Mouse (Mus musculus) hindbrain, embryonic 14.5 days (tissue): Measurements from ENCODE around the gene Pde4a. TPM values are rescaled to one million over a fixed set of nuclear protein-coding genes. Genes with fewer than 3 reads are reported as not detected.

Experiments
- ATAC-seq: fragments of 200-750 bp; cut with Nextera tagmentation; 2 replicates; pipeline ENCODE4 v1.8.0; 2017; ENCODE audit warnings: moderate number of reproducible peaks, mild to moderate bottlenecking, moderate TSS enrichment, moderate library complexity; ENCODE audit not compliant: low FRiP score
- DNase-seq: peaks from one replicate; pipeline ENCODE4 v3.0.0-alpha.2; 2015; ENCODE audit warnings: low spot score
- H3K27ac ChIP-seq: fragments of 300-500 bp; sonication (generic); 2 replicates; pipeline ENCODE4 v1.5.1; 2014; ENCODE audit warnings: mild to moderate bottlenecking, moderate library complexity
- H3K27me3 ChIP-seq: fragments of 300-500 bp; sonication (generic); 2 replicates; pipeline ENCODE4 v1.6.1; 2014; ENCODE audit warnings: mild to moderate bottlenecking, low read length, mixed read lengths; ENCODE audit not compliant: control insufficient read depth, insufficient read depth
- H3K36me3 ChIP-seq: fragments of 300-500 bp; sonication (generic); replicated peaks from 2 replicates; pipeline ENCODE4 v1.6.1; 2014; ENCODE audit not compliant: control insufficient read depth, insufficient read depth
- H3K4me1 ChIP-seq: fragments of 300-500 bp; sonication (generic); replicated peaks from 2 replicates; pipeline ENCODE4 v1.6.1; 2014; ENCODE audit warnings: antibody characterized with exemption, low read length, mixed read lengths; ENCODE audit not compliant: control insufficient read depth, insufficient read depth
- H3K4me2 ChIP-seq: fragments of 300-500 bp; sonication (generic); replicated peaks from 2 replicates; pipeline ENCODE4 v1.6.1; 2014; ENCODE audit warnings: mild to moderate bottlenecking, moderate library complexity
- H3K4me3 ChIP-seq: fragments of 300-500 bp; sonication (generic); replicated peaks from 2 replicates; pipeline ENCODE4 v1.5.1; 2014; ENCODE audit warnings: mild to moderate bottlenecking, low read length
- H3K9ac ChIP-seq: fragments of 300-500 bp; sonication (generic); 2 replicates; pipeline ENCODE4 v1.6.1; 2014
- H3K9me3 ChIP-seq: fragments of 300-500 bp; sonication (generic); 2 replicates; pipeline ENCODE4 v1.6.1; 2016; ENCODE audit warnings: low read length; ENCODE audit not compliant: control insufficient read depth
- WGBS: fragments of 180-500 bp; shearing (Covaris S2); extraction: QIAGEN DNeasy Blood & Tissue Kit; methylation state at CpG from one replicate; pipeline ENCODE4 v1.1.7; 2014; 5-methylcytosine and 5-hydroxymethylcytosine counted together
- polyA plus RNA-seq: library from polyadenylated mRNA; unstranded; fragments of >200 nt; fragmentation: Nextera tagmentation; extraction: Ambion mirVana; gene quantifications from 2 replicates; pipeline ENCODE4 v1.2.1, GENCODE M21; 2014

Pde4a gene
- polyA plus RNA-seq, 1 experiment from 2014 or later = 28.8 TPM

GRCm38 (mm10) chr9:21204156-21204527 lies 38.6 kb downstream of the Pde4a start:
- Histone ChIP-seq H3K36me3 (peaks cover 40% of the 10 kb centered on the region), H3K4me1 (0 out of 2 replicates have a peak, but pooled peaks cover 3% of the 10 kb centered on the region), H3K9ac (no peak overlapping the region), H3K4me3 (no peak overlapping the region), H3K9me3 (no peaks in the 10 kb centered on the region), H3K27me3 (no peaks in the 10 kb centered on the region), H3K4me2 (peak overlapping the region; percentile 48), H3K27ac (no peak overlapping the region)
- ATAC-seq = no peak
- DNase-seq = no peak
- WGBS = 25% methylated on average over 8 of the region's 8 CpGs

DNA sequence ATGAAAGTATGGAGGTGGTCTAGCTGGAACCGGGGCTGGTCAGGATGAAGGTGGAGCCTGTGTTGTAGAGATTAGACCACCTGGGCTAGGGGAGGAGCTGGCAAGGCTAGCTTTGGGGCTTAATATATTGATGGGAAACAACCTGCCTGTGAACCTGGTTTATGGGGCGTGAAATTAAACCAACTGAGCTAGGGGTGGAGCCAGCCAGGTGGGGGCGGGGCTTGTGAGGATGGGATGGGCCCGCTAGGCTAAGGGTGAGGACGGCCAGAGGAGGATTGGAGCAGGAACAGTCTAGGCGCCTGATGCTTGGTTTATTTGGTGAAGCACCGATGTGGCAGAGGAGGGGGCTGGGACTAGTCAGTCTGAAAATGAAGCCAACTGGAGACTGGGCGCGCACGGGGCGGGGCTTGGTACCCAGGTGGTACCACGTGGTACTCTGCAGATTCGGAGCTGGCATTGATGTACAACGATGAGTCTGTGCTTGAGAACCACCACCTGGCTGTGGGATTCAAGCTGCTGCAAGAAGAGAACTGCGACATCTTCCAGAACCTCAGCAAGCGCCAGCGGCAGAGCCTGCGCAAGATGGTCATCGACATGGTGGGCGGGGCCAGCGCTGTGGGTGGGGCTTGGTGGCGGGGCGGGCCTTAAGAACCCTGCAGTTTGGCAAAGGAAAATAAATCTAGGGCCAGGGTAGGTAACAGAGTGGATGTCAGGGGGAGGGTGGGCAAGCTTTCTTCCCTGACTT lies 39.2 kb downstream of the Pde4a start:
- no peaks in the 10 kb centered on the region for H3K27me3 ChIP-seq
- H3K4me3 ChIP-seq = peak overlapping the region; percentile 18
- H3K36me3 ChIP-seq = peaks cover 40% of the 10 kb centered on the region
- peak overlapping the region; percentile 48 for H3K4me2 ChIP-seq
- DNase-seq (peak; percentile 53), ATAC-seq (peak; percentile 68)
- 0 out of 2 replicates have a peak, but pooled peaks cover 3% of the 10 kb centered on the region for H3K4me1 ChIP-seq
- WGBS = 5% methylated on average over 23 of the region's 23 CpGs
- H3K9ac ChIP-seq = peak overlapping the region; percentile 28; the same call in 1 of the 2 replicates
- no peaks in the 10 kb centered on the region for H3K9me3 ChIP-seq
- no peak overlapping the region for H3K27ac ChIP-seq

DNA sequence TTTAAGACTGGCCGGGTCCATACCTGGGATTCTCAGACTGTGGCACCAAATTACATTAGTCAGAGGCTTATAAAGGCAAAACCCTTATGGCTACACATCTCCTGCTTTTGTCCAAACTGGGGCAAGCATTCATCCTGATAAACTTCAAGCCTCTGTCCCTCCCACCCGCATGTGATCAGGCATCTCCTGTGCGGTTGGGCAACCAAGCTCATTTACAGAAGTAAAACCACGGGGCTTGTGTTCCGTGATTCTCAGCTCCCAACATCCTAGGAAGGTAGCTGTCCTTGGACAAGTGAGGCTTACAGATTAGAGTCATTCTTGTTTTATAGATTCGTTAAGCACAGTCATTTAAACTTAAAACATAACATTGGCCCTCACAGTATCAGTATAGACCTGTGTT lies 41.3 kb downstream of the Pde4a start:
- H3K27ac ChIP-seq = no peak overlapping the region
- H3K36me3 ChIP-seq = peaks cover 44% of the 10 kb centered on the region
- DNase-seq = no peak
- no peak overlapping the region for H3K9ac ChIP-seq
- WGBS = 91% methylated on average over 6 of the region's 6 CpGs
- H3K9me3 ChIP-seq = no peaks in the 10 kb centered on the region
- no peaks in the 10 kb centered on the region for H3K27me3 ChIP-seq
- H3K4me3 ChIP-seq = no peak overlapping the region
- 0 out of 2 replicates have a peak, but pooled peaks cover 3% of the 10 kb centered on the region for H3K4me1 ChIP-seq
- ATAC-seq = no peak
- H3K4me2 ChIP-seq = no peak overlapping the region

GRCm38 (mm10) chr9:21208626-21209025 lies 43.1 kb downstream of the Pde4a start:
- no peaks in the 10 kb centered on the region for H3K9me3 ChIP-seq
- WGBS = 77% methylated on average over 2 of the region's 2 CpGs
- 0 out of 2 replicates have a peak, but pooled peaks cover 3% of the 10 kb centered on the region for H3K4me1 ChIP-seq
- H3K36me3 ChIP-seq = peaks cover 41% of the 10 kb centered on the region
- no peak for DNase-seq
- no peak overlapping the region for H3K27ac ChIP-seq
- no peak overlapping the region for H3K4me2 ChIP-seq
- no peak overlapping the region for H3K4me3 ChIP-seq
- ATAC-seq = no peak
- H3K27me3 ChIP-seq = no peaks in the 10 kb centered on the region
- no peak overlapping the region for H3K9ac ChIP-seq

GRCm38 (mm10) chr9:21210821-21211220 lies 45.3 kb downstream of the Pde4a start:
- no peak overlapping the region for H3K4me2 ChIP-seq
- H3K4me3 ChIP-seq = no peak overlapping the region
- H3K36me3 ChIP-seq = peaks cover 36% of the 10 kb centered on the region
- ATAC-seq (no peak), DNase-seq (no peak)
- no peaks in the 10 kb centered on the region for H3K27me3 ChIP-seq
- no peak overlapping the region for H3K9ac ChIP-seq
- 76% methylated on average over 6 of the region's 6 CpGs for WGBS
- no peaks in the 10 kb centered on the region for H3K4me1 ChIP-seq
- H3K27ac ChIP-seq = no peak overlapping the region
- no peaks in the 10 kb centered on the region for H3K9me3 ChIP-seq

GRCm38 (mm10) chr9:21211624-21212023 lies 46.1 kb downstream of the Pde4a start:
- no peak for ATAC-seq
- 87% methylated on average over 7 of the region's 7 CpGs for WGBS
- no peak overlapping the region for H3K4me3 ChIP-seq
- H3K9ac ChIP-seq = no peak overlapping the region
- DNase-seq = no peak
- peaks cover 28% of the 10 kb centered on the region for H3K36me3 ChIP-seq
- H3K27ac ChIP-seq = no peak overlapping the region
- no peak overlapping the region for H3K4me2 ChIP-seq
- H3K9me3 ChIP-seq = no peaks in the 10 kb centered on the region
- H3K27me3 ChIP-seq = no peaks in the 10 kb centered on the region
- peaks cover 5% of the 10 kb centered on the region; the same call in 1 of the 2 replicates for H3K4me1 ChIP-seq

GRCm38 (mm10) chr9:21213617-21214190 lies 48.2 kb downstream of the Pde4a start:
- Histone ChIP-seq H3K4me1 (peaks cover 5% of the 10 kb centered on the region; the same call in 1 of the 2 replicates), H3K4me3 (no peak overlapping the region), H3K27ac (no peak overlapping the region), H3K4me2 (no peak overlapping the region), H3K9ac (no peak overlapping the region), H3K27me3 (no peaks in the 10 kb centered on the region), H3K9me3 (no peaks in the 10 kb centered on the region), H3K36me3 (peaks cover 15% of the 10 kb centered on the region)
- 50% methylated on average over 7 of the region's 7 CpGs for WGBS
- no peak for ATAC-seq
- DNase-seq = no peak

- no peak overlapping the region for H3K4me3 ChIP-seq
- H3K27me3 ChIP-seq = no peaks in the 10 kb centered on the region
- H3K27ac ChIP-seq = no peak overlapping the region
- H3K4me1 ChIP-seq = peaks cover 10% of the 10 kb centered on the region; the same call in 1 of the 2 replicates
- ATAC-seq = no peak
- WGBS = 65% methylated on average over 25 of the region's 25 CpGs
- no peaks in the 10 kb centered on the region for H3K9me3 ChIP-seq
- peaks cover 7% of the 10 kb centered on the region for H3K36me3 ChIP-seq
- H3K9ac ChIP-seq = peak overlapping the region; percentile 11; the same call in 1 of the 2 replicates
- H3K4me2 ChIP-seq = no peak overlapping the region
- DNase-seq = peak; percentile 55
Measured at GRCm38 (mm10) chr9:21216050-21216841, 50.7 kb downstream of the Pde4a start.

GRCm38 (mm10) chr9:21219820-21220219 lies 54.3 kb downstream of the Pde4a start:
- Histone ChIP-seq H3K9me3 (no peaks in the 10 kb centered on the region), H3K4me3 (no peak overlapping the region), H3K27ac (no peak overlapping the region), H3K4me1 (peaks cover 10% of the 10 kb centered on the region; the same call in 1 of the 2 replicates), H3K36me3 (no peaks in the 10 kb centered on the region), H3K27me3 (no peaks in the 10 kb centered on the region), H3K4me2 (no peak overlapping the region), H3K9ac (no peak overlapping the region)
- WGBS = 58% methylated on average over 3 of the region's 3 CpGs
- ATAC-seq = no peak
- DNase-seq = no peak
